Mouse (Mus musculus) T-helper 2 cell (primary cell): Measurements from ENCODE around the gene Cdc42bpg.

ENCODE experiments used
- in situ Hi-C: fragments of 300-600 bp; cut with MboI, MseI; formaldehyde crosslinking; loops from one replicate; pipeline ENCODE4 v1.15.1; 2025; ENCODE audit warnings: high pct_unique_total_duplicates

The Cdc42bpg gene

DNA sequence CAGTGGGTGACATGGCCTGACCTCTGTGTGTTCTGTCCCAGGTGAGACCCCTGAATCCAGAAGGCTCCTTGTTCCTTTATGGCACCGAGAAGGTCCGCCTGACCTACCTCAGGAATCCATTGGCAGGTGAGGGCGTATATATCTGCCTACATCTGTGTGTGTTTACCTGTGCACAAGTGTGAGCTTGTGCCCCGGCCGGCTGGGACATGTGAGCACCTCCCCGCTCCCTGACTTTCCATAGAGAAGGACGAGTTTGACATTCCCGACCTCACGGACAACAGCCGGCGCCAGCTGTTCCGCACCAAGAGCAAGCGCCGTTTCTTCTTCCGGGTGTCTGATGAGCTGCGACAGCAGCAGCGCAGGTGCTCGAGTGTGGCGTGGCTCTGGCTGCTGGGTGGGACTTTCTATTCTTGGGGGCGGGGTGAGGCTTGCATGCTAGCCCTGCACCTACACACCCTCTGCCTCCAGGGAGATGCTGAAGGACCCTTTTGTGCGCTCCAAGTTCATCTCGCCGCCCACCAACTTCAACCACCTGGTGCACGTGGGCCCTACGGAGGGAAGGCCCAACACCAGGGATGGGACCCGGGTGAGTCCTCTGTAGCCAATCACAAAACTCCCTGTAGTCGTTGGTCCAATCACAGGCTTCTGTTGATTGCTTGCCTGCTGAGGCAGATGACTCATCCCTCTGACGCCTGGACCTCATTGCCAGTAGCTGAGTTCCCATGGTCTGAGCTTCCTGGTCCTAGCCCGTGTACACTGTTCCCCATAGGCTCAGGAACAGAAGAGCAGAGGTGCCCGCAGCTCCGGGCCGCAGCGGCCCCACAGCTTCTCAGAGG lies 15.7 kb downstream of the Cdc42bpg start:
- in situ Hi-C loops = no loop called here

DNA sequence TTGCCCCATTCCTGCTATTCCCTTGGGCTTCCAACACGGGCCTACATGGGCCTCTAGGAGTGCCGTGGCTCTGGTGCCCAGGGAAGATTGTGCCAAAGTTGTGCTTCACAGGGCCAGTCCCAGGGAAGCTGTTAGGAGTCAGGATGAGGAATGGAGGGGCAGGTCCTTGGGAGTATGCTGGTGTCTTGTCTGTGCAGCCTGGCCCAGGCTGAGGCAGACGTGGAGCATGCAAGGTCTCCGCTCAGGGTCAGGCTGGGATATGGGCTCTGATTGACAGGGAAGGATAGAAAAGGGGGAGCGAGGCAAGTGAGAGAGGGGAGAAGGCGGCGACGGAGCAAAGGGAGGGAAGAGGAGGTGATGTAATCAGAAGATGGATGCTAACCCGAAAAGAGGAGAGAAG lies 18.5 kb downstream of the Cdc42bpg start:
- in situ Hi-C loops = no loop called here

DNA sequence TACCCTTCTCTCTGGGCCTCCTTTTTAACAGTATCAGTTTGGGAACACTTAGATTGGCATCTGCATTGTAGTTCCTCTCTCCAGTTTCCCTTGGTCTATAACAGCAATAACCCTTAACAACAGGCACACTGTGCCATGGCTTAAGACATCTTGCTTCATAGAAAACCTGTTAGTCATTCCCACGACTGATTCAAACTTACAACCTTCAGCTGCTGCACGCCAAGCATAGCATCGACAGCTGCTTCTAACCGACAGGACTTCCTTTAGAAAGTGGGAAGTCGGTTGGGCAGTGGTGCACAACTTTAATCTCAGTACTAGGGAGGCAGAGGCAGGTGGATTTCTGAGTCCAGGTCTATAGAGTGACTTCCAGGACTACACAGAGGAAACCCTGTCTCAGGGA lies 24.9 kb downstream of the Cdc42bpg start:
- in situ Hi-C loops = no loop called here

DNA sequence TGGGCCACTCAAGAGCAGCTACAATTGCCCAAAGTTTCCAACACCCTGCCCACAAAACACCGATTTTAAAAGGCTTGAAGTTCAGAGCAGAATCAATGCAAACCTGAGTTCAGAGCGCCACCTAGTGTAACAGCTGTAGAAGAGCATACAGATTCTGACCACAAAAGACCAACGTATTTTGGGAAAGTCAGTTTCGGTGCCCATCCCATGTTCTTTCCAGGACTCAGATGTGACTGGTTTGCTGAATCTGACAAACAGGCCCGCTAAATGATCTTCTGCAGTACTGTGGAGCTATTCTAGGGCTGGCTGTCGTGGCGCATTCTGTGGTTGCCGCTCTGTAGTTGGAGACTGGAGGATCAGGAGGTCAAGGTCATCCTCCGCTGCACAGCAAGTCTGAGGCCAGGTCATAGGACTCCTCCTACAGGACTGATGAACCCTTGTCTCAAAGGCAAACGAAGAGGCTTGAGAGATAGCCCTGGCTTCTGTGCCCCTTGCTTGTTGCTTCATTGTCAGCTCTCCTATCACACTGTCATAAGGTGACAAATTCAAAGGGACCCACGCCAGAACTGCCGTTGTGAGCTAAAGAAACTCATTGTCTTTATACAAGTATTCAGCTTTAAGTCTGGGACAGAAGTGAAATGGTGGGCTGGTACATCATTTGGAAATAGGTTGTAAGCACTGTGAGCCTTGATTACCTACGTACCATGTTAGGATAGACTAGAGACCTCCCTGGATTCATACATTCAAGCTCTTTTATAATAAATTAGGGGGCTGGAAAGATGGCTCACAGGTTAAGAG lies 25.7 kb downstream of the Cdc42bpg start:
- in situ Hi-C loops = no loop called here

DNA sequence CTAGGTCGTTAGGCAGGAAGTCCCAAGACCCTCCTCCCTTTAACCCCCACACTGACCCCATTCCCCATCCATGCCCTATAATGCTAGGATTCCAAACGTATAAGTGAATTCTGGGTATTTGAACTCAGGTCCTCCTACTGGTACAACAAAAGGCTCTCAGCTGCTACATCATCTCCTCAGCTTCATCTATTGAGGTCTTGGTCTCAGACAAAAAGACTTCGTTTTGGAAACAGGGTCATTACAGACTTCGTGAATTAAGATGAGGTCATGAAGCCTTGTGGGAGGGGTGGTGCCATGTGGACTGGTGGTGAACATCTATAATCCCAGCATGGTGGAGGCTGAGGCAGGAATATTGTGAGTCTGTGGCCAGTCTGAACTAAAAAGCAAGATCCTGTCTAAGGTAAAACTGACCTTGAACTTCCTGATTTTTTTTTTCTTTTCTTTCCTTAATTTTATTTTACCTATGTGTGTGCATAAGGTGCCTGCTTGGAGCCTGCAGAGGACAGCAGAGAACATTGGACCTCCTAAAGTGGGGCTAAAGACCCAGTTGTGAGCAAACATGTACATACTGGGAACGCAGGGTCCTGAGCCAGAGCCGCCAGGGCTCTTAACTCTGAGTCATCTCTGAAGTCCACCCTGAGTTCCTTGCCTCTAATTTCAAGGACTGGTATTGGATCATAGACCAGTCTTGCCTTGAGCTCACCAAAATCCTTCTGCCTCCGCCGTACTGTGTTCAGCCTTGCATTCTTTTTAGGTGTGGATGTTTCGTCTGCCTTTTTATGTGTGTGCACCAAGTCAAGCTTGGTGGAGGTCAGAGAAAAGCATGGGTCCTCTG lies 27.7 kb downstream of the Cdc42bpg start:
- in situ Hi-C loops = no loop called here

DNA sequence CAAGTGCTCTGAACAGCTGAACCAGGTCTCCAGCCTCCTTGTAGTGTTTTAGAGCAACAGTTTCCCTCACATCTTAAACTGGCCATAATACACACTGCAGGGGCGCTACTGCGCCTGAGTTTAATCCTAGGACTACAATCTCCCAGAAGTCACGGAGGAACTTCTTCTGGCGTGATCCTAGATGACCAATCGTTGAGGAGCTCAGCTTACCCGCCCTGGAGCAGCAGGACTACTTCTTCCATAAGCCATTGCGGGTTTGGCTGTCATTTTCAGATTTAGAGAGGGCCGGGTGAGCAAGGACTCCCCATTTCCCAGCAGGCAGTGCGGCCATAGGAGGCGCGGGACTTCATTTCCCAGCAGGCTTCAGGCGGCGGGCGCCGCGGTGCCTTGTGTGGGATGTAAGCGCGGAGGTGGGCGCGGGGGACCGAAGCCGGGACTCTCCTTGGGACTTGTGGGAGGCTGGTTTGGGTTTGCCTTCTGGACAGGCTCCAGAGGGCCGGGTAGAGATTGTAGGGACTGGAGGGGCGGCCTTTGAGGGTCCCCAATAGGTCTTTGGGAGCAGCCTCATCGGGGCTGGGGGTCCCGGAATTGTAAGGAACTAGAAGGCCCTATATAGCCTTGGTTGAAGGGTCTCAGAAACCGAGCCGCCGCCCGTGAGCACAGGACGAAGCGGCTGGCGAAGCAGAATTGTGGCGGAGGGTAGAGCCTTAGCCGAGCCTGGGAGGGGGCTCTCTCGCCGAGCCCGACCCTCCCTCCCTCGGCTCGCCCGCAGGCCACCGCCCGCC lies 28.6 kb downstream of the Cdc42bpg start, which contains the start of gene Men1:
TSS of gene Men1 (plus strand) at position 307 of the 785 bp plus-strand sequence.
- in situ Hi-C loops = loop anchor here (5.0 kb wide), 1 partner anchor 63 kb away; no protein-coding TSS in a partner anchor

DNA sequence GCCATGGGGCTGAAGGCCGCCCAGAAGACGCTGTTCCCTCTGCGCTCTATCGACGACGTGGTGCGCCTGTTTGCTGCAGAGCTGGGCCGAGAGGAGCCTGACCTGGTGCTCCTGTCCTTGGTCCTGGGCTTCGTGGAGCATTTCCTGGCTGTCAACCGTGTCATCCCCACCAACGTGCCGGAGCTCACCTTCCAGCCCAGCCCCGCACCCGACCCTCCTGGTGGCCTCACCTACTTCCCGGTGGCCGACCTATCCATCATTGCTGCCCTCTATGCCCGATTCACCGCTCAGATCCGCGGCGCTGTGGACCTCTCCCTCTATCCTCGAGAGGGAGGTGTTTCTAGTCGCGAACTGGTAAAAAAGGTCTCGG lies 29.2 kb downstream of the Cdc42bpg start:
- in situ Hi-C loops = loop anchor here (5.0 kb wide), 1 partner anchor 63 kb away; no protein-coding TSS in a partner anchor

DNA sequence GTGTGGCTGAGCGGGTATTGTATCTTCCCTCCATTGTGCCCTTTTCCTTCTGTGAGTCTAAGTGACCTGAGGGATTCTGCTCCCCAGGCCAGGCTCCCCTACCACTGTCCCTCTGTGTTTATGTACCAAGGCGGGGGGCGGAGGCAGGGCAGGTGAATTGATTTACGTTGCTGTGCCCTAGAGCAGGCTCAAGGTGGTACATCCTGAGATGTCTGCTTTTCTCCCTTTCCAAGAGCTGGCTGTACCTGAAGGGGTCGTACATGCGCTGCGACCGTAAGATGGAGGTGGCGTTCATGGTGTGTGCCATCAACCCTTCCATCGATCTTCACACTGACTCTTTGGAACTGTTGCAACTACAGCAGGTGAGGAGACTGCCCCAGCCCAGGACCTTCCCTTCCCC lies 30.7 kb downstream of the Cdc42bpg start:
- in situ Hi-C loops = loop anchor here (5.0 kb wide), 1 partner anchor 65 kb away; no protein-coding TSS in a partner anchor

DNA sequence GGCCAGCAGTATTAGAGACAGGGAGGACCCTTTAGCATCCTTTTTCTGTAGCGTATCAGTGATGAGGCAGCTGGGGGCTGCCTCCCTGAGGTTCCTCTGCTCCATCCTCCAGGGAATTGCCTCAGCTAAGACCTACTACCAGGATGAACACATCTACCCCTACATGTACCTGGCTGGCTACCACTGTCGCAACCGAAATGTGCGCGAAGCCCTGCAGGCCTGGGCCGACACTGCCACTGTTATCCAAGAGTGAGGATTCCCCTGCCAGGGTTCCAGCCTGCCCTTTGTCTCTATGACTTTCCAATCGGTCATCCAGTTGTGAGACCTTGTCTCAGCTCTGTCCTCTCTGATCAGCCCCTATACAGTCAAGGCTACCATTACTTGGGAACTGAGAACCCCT lies 31.9 kb downstream of the Cdc42bpg start:
- in situ Hi-C loops = loop anchor here (5.0 kb wide), 1 partner anchor 66 kb away; no protein-coding TSS in a partner anchor

DNA sequence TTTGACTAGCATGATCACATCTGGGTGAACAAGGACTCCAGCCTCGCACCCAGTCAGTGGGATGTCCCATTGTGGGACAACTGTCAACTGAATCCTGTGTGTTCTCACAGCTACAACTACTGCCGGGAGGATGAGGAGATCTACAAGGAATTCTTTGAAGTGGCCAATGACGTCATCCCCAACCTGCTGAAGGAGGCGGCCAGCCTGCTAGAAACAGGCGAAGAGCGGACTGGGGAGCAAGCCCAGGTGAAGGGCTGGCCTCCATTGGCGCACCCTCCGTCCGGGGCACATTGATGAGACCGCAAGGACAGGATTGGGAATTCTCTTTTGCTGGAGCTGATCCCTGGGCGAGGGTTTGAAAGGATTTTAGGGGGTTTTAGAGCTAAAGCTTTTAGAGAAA lies 32.5 kb downstream of the Cdc42bpg start:
- in situ Hi-C loops = loop anchor here (5.0 kb wide), 1 partner anchor 66 kb away; no protein-coding TSS in a partner anchor

DNA sequence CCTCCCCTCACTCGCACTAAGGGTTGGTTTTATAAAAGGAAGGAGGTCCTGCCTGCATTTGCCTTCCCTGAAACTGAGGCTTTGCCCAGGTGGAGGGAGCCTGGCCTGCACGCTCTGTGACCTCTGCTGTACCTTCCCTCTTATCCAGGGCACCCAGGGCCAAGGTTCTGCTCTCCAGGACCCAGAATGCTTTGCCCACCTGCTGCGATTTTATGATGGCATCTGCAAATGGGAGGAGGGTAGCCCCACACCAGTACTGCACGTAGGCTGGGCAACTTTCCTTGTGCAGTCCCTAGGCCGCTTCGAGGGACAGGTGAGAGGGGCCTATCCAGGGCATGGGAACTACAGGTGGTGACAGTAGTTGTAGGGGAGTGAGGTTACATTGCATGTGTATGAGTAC lies 32.9 kb downstream of the Cdc42bpg start:
- in situ Hi-C loops = loop anchor here (5.0 kb wide), 1 partner anchor 67 kb away; no protein-coding TSS in a partner anchor

DNA sequence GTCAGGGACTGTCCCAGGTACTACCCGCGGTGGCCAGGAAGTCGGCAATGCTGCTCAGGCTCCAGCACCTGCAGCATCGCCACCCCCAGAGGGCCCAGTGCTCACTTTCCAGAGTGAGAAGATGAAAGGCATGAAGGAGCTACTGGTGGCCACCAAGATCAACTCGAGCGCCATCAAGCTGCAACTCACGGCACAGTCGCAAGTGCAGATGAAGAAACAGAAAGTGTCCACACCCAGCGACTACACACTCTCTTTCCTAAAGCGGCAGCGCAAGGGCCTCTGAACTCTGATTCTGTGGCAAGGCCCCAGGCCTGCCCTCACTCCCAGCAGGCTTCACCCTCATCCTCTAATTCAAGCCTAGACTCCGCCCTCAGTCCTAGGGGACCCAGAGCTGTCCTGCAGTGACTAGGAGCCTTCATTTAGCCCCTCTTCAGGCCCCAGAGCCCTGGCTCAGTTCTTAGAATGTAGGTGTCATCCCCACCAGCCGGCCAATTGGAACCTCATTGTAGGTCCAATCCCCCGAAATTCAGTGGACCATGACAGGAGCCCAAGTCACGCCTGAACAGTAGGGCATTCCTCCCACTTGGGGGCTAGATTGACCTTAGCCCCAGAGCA lies 33.7 kb downstream of the Cdc42bpg start:
- in situ Hi-C loops = loop anchor here (5.0 kb wide), 1 partner anchor 68 kb away; no protein-coding TSS in a partner anchor

DNA sequence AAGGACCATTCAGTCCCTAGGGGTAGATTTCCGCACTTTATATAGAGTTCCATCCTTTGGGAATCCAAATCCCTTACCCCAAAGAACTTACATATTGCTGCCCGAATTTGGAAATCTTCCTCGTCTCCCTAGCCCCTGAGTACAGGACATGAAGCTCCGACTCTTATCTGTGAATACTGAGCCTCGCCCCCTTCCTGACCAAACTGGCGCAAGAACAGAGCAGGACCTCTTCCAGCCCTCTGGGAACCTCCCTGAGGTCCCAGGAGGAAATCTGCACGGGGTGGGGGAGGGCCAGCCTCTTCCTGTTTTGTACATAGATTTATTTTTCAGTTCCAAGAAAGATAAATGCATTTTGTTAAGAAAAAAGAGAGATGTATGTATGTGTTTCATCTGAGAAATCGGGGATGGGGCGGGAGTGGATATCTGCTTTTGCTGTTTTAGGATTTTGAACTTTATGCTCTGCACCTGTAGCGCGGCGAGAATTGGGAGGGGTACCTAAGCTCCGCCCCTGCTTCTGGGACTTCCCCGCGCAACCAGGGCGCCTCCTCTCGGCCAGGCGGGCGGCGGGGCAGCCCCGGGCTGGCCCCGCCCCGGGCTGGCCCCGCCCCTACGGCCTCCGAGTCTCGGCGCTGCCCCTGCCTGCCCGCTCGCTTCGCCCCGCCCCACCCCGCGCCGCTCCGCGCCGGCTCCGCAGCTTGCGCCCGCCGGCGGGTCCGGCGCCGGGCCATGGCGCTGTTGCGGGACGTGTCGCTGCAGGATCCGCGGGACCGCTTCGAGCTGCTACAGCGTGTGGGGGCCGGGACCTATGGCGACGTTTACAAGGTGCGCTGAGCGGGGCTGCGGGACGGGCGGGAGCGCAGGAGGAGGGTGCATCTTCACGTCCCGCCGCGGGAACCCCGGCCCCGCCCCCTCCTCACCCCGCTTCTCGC lies 34.5 kb downstream of the Cdc42bpg start, which contains the start of gene Map4k2:
TSS of gene Map4k2 (plus strand) at position 612 of the 929 bp plus-strand sequence.
- in situ Hi-C loops = no loop called here

DNA sequence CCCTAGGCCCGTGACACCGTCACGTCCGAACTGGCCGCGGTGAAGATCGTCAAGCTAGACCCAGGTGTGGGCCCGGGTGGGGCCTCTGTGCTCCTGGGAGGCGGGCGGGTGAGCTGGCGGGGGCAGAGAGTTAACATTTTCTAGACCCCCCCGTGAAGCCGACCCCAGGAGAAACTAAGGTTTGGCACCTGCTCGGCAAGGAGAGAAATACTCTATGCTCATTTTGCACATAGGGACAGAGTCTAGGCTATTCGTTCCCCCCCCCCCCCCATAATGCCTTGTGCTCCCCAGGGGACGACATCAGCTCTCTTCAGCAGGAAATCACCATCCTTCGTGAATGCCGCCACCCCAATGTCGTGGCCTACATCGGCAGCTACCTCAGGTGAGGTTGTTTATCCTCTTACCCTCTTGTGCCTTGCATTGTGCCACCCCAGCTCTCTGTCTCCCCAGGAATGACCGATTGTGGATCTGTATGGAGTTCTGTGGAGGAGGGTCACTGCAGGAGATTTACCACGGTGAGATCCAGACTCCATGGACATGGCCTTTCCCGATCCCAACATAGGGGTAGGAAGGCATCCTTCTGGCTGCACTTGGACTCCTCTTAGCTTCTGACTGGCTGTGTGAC lies 35.3 kb downstream of the Cdc42bpg start:
- in situ Hi-C loops = no loop called here

DNA sequence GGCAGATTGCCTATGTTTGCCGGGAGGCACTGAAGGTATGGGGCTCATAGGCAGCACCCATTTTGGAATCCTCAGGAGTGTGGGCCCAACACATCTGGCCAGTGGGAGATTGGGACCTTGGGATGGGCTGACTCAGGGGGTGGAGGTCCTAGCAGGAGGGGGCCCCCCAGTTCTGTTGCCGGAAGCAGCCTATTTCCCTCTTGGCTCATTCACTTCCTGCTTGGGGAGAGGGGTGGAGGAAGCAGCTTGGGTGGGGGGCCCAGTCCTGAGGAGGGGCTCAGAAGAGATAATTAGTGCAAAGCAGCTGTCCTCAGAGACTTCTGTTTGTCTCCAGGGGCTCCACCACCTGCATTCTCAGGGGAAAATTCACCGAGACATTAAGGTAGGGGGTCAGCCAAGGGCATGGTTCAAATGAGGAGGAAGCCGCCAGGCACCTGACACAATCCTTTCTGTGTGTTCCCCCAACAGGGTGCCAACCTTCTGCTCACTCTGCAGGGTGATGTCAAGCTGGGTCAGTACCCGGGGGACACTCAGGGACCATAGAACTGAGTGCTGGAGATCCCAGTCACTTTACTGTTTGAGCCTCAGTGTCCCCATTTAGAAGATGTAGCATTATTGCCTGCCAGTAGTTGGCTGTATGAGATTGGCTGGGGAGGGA lies 36.1 kb downstream of the Cdc42bpg start:
- in situ Hi-C loops = no loop called here

DNA sequence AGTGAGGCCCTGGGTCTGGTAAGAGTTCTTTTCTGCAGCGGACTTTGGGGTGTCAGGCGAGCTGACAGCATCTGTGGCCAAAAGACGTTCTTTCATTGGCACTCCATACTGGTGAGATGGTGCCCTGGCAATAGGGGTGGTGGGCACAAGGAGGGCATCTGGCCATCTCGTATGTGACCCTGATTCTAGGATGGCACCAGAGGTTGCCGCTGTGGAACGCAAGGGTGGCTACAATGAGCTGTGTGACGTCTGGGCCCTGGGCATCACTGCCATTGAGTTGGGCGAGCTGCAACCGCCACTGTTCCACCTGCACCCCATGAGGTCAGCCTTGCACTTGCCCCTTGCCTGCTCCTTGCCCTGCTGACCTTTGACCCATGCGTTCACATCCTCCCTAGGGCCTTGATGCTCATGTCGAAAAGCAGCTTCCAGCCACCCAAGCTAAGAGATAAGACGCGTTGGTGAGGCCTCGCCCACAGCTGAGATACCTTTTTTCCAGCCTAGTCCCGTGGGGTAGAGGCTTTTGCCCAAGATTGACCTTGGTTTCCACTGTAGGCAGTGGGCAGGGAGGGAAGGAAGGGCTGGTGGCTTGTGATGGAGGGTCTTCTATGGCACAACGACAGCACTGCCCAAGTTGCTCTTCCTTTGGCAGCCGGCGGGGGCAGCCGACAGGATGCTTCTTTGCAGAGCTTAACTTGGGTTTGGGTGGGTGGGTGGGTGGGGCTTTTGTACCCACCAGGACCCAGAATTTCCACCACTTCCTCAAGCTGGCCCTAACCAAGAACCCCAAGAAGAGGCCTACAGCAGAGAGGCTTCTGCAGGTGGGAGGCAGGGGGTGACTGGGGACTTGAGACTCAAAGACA lies 37.0 kb downstream of the Cdc42bpg start:
- in situ Hi-C loops = no loop called here

DNA sequence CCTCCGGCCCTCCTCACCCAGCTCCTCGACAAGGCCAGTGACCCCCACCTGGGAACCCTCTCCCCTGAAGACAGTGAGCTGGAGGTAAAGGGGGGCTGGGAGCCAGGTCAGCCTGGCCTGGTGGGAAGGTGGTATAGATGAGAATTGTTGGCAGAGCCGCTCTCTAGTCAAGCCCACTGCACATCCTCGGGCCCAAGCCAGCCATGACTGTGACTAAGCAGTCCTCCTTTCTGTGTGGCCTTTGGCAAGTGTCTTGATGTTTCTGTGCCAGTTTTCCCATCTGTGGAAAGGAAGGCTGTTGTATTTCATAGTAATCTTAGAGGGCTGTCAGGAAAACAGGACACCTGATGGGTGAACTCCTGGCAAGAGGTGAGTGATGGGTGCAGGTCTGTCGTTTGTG lies 37.7 kb downstream of the Cdc42bpg start:
- in situ Hi-C loops = no loop called here
